Mouse (Mus musculus): ENCODE measurements around the gene Tbc1d1.

The Tbc1d1 gene

GRCm38 (mm10) chr5:64160705-64161391 is 4.7 kb downstream of the Tbc1d1 start:
- no peak for DNase-seq (ENCODE audit: low spot score)

GRCm38 (mm10) chr5:64161917-64162316 is 5.8 kb downstream of the Tbc1d1 start:
- DNase-seq (ENCODE audit: low spot score) = no peak

- no peak for DNase-seq (ENCODE audit: low spot score)
Measured at GRCm38 (mm10) chr5:64162582-64162981, 6.5 kb downstream of the Tbc1d1 start.

GRCm38 (mm10) chr5:64164414-64164813 is 8.3 kb downstream of the Tbc1d1 start:
- no peak for DNase-seq (ENCODE audit: low spot score)

- DNase-seq (ENCODE audit: low spot score) = no peak
Measured at GRCm38 (mm10) chr5:64165826-64166225, 9.7 kb downstream of the Tbc1d1 start.

GRCm38 (mm10) chr5:64168990-64169540 is 13.0 kb downstream of the Tbc1d1 start:
- DNase-seq (ENCODE audit: low spot score) = no peak

- DNase-seq (ENCODE audit: low spot score) = no peak
Measured at GRCm38 (mm10) chr5:64172884-64173283, 16.8 kb downstream of the Tbc1d1 start.

- no peak for DNase-seq (ENCODE audit: low spot score)
Measured at GRCm38 (mm10) chr5:64173302-64173701, 17.2 kb downstream of the Tbc1d1 start.

GRCm38 (mm10) chr5:64174429-64174935 is 18.4 kb downstream of the Tbc1d1 start:
- DNase-seq (ENCODE audit: low spot score) = no peak

- DNase-seq (ENCODE audit: low spot score) = no peak
Measured at GRCm38 (mm10) chr5:64180548-64180947, 24.4 kb downstream of the Tbc1d1 start.

- no peak for DNase-seq (ENCODE audit: low spot score)
Measured at GRCm38 (mm10) chr5:64183712-64184111, 27.6 kb downstream of the Tbc1d1 start.

GRCm38 (mm10) chr5:64185257-64185656 is 29.2 kb downstream of the Tbc1d1 start:
- no peak for DNase-seq (ENCODE audit: low spot score)

GRCm38 (mm10) chr5:64186566-64186965 is 30.5 kb downstream of the Tbc1d1 start:
- DNase-seq (ENCODE audit: low spot score) = no peak

- DNase-seq (ENCODE audit: low spot score) = no peak
Measured at GRCm38 (mm10) chr5:64188083-64188648, 32.1 kb downstream of the Tbc1d1 start.

GRCm38 (mm10) chr5:64190892-64191291 is 34.8 kb downstream of the Tbc1d1 start:
- no peak for DNase-seq (ENCODE audit: low spot score)

GRCm38 (mm10) chr5:64193353-64193752 is 37.2 kb downstream of the Tbc1d1 start:
- no peak for DNase-seq (ENCODE audit: low spot score)

- no peak for DNase-seq (ENCODE audit: low spot score)
Measured at GRCm38 (mm10) chr5:64196250-64196865, 40.3 kb downstream of the Tbc1d1 start.

GRCm38 (mm10) chr5:64196866-64197321 is 40.8 kb downstream of the Tbc1d1 start:
- DNase-seq (ENCODE audit: low spot score) = no peak

- no peak for DNase-seq (ENCODE audit: low spot score)
Measured at GRCm38 (mm10) chr5:64198624-64199023, 42.5 kb downstream of the Tbc1d1 start.

- DNase-seq (ENCODE audit: low spot score) = no peak
Measured at GRCm38 (mm10) chr5:64201071-64201470, 45.0 kb downstream of the Tbc1d1 start.

GRCm38 (mm10) chr5:64202306-64202705 is 46.2 kb downstream of the Tbc1d1 start:
- no peak for DNase-seq (ENCODE audit: low spot score)

GRCm38 (mm10) chr5:64205610-64206009 is 49.5 kb downstream of the Tbc1d1 start:
- DNase-seq (ENCODE audit: low spot score) = no peak

- DNase-seq (ENCODE audit: low spot score) = no peak
Measured at GRCm38 (mm10) chr5:64206431-64206830, 50.3 kb downstream of the Tbc1d1 start.
